Mouse (Mus musculus) thymus, adult 2 months (tissue): ENCODE measurements around the gene Tdgf1. TPM values are rescaled to one million over a fixed set of nuclear protein-coding genes. Genes with fewer than 3 reads are reported as not detected.

Experiments
- DNase-seq: peaks from one replicate; pipeline ENCODE4 v3.0.0; 2021
- H3K27ac ChIP-seq: fragments of 200-500 bp; 2 replicates; pipeline ENCODE4 v1.5.1; 2012; ENCODE audit warnings: low read length, control low read depth; ENCODE audit not compliant: control insufficient read depth, insufficient read depth
- H3K27me3 ChIP-seq: fragments of 200-500 bp; 2 replicates; pipeline ENCODE4 v1.6.1; 2012; ENCODE audit warnings: mild to moderate bottlenecking, low read length, moderate library complexity, mixed read lengths; ENCODE audit not compliant: control insufficient read depth, insufficient read depth
- H3K36me3 ChIP-seq: fragments of 200-500 bp; 2 replicates; pipeline ENCODE4 v1.6.1; 2012; ENCODE audit warnings: mild to moderate bottlenecking, low read length, moderate library complexity; ENCODE audit not compliant: control insufficient read depth, insufficient read depth
- H3K4me1 ChIP-seq: fragments of 200-500 bp; replicated peaks from 2 replicates; pipeline ENCODE4 v1.6.1; 2012; ENCODE audit warnings: low read length; ENCODE audit not compliant: control insufficient read depth, insufficient read depth
- H3K4me3 ChIP-seq: fragments of 200-500 bp; 2 replicates; pipeline ENCODE4 v1.5.1; 2012; ENCODE audit warnings: mild to moderate bottlenecking, low read length, control low read depth, moderate library complexity; ENCODE audit not compliant: control insufficient read depth, insufficient read depth
- CTCF ChIP-seq: fragments of 200-500 bp; IDR thresholded peaks from 2 replicates; pipeline ENCODE4 v1.5.1; 2012; ENCODE audit warnings: mild to moderate bottlenecking, control low read depth, low read length, moderate library complexity, borderline replicate concordance; ENCODE audit not compliant: control insufficient read depth, poor library complexity, insufficient read depth; ENCODE audit errors: extremely low read depth
- POLR2A ChIP-seq: fragments of 200-500 bp; IDR thresholded peaks from 2 replicates; pipeline ENCODE4 v1.6.1; 2012; ENCODE audit warnings: mild to moderate bottlenecking, low read length, control low read depth, moderate library complexity; ENCODE audit not compliant: control insufficient read depth, poor library complexity, insufficient read depth; ENCODE audit errors: extremely low read depth
- WGBS: fragments of 180-500 bp; shearing (Covaris S2); methylation state at CpG from one replicate; pipeline ENCODE4 v1.1.7; 2018; 5-methylcytosine and 5-hydroxymethylcytosine counted together
- polyA plus RNA-seq: library from polyadenylated mRNA; depleted of rRNA; stranded (reverse); fragments of >200 nt; gene quantifications from 2 replicates; pipeline ENCODE4 v1.2.3, GENCODE M21; 2012

Gene Tdgf1
- polyA plus RNA-seq, 1 experiment = 0.47 TPM

- DNase-seq = no peak
- H3K4me1 ChIP-seq = no peaks in the 10 kb centered on the region
- H3K36me3 ChIP-seq = no peaks in the 10 kb centered on the region
- H3K4me3 ChIP-seq = no peak overlapping the region
- 69% methylated on average over 2 of the region's 2 CpGs for WGBS
- TF ChIP-seq POLR2A = no peak
- no peak for TF ChIP-seq CTCF
- no peaks in the 10 kb centered on the region for H3K27me3 ChIP-seq
- H3K27ac ChIP-seq = no peak overlapping the region
These were observed 19.9 kb upstream of the Tdgf1 start for GRCm38 (mm10) chr9:110965910-110966231.

DNA sequence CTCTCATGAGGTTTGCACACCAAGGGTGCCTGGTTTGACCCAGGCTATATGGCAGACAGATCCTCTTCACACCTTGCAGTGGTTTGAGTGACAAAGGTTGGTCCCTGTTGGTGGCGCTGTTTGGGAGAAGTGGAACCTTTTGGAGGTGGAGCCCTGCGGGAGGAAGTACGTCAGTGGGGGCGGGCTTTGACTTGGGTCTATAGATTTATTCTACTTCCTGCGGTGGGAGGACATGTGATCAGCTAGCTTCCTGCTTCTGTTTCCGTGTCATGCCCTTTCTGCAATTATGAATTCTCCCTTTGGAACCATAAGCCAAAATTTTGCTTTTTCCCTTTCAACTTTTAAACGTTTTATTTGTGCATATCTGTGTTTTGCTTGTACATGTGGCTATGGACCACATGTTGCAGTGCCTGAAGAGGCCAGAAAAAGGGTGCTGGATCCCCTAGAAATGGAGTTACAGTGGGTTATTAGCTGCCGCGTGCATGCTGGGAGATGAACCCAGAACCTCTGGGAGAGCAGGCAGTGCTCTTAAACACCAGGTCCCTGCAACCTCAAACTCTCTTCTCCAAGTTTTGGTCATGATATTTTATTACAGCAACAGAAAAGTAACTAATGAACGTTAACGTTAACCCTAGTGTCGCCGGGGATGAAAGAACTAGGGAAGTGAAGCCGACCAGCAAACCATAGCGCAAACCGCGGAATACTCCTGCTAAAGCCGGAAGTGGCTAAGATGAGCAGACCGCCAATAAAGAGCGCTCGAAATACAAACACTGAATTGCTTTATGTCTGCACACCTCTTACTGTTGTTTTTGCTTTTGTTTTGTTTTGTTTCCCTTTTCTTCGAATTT, 19.3 kb upstream of the Tdgf1 start:
- Histone ChIP-seq H3K27ac (no peak overlapping the region), H3K36me3 (no peaks in the 10 kb centered on the region), H3K4me1 (no peaks in the 10 kb centered on the region), H3K27me3 (no peaks in the 10 kb centered on the region), H3K4me3 (no peak overlapping the region)
- WGBS = 94% methylated on average over 22 of the region's 22 CpGs
- TF ChIP-seq POLR2A (no peak), CTCF (no peak)
- DNase-seq = no peak

- H3K27ac ChIP-seq = no peak overlapping the region
- H3K4me3 ChIP-seq = no peak overlapping the region
- H3K4me1 ChIP-seq = no peaks in the 10 kb centered on the region
- no peaks in the 10 kb centered on the region for H3K36me3 ChIP-seq
- no peak for DNase-seq
- H3K27me3 ChIP-seq = no peaks in the 10 kb centered on the region
- 95% methylated on average over 8 of the region's 8 CpGs for WGBS
- TF ChIP-seq CTCF (no peak), POLR2A (no peak)
These were observed 17.7 kb upstream of the Tdgf1 start for GRCm38 (mm10) chr9:110963566-110964115.

DNA sequence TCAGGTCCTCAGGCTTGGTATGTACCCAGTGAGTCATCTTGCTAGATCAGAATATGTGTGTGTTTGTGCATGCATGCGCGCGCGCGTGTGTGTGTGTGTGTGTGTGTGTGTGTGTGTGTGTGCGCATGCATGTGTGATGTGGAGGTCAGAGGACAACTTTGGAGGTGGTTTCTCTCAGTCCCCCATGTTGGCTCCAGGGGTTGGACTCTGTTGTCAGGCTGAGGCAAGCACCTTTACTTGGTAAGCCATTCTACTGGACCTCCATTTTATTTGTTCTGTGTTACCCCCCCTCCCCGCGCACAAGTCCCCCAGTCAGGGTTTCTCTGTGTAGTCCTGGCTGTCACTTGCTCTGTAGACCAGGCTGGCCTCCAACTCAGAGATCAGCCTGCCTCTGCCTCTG, 15.4 kb upstream of the Tdgf1 start:
- TF ChIP-seq POLR2A (no peak), CTCF (no peak)
- no peaks in the 10 kb centered on the region for H3K36me3 ChIP-seq
- H3K27ac ChIP-seq = no peak overlapping the region
- no peaks in the 10 kb centered on the region for H3K27me3 ChIP-seq
- no peaks in the 10 kb centered on the region for H3K4me1 ChIP-seq
- H3K4me3 ChIP-seq = no peak overlapping the region
- 96% methylated on average over 8 of the region's 8 CpGs for WGBS
- no peak for DNase-seq

DNA sequence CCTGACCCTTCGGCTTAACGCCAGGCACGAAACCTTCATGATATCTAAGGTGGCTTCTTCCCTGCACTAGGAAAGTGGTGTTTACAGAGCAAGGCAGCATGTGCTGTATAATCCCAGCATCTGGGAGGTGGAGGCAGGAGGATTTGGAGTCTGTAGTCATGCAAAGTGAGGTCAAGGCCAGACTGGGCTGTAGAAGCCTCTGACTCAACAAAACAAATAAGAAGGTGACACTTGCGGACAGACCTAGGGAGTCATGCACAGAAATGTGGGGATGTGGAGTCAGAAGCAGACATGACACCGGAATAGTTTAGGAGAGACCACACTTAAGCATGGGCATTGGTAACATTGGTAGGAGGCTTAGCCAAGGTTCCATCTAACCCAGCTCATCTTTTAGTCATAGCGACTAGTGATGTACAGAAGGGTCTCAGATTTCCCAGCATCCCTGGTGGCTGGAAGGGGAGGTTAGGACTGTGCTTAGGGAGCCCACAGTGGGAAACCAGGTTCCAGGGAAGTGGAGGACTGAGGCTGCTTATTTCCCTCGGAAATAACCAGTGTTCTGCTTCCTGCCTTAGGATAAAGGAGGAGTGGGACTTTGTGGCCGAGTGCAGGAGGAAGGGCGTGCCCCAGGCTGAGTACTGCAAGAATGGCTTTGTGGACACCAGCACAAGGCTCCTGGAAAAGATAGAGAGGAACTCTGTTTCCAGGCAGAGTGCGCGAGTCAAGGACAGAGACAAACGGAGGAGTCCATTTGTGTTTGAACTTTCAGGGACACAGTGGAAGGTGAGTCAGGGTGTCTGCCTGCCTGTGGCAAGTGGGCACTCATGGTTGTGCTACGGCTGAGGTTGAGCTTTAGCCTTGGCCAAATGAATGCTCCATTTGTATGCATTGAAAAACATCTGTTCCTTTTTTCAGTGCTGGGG, 14.5 kb upstream of the Tdgf1 start:
- no peak for DNase-seq
- Histone ChIP-seq H3K4me1 (no peaks in the 10 kb centered on the region), H3K4me3 (no peak overlapping the region), H3K27me3 (no peaks in the 10 kb centered on the region), H3K36me3 (no peaks in the 10 kb centered on the region), H3K27ac (no peak overlapping the region)
- WGBS = 96% methylated on average over 13 of the region's 13 CpGs
- TF ChIP-seq CTCF = no peak
- no peak for TF ChIP-seq POLR2A

DNA sequence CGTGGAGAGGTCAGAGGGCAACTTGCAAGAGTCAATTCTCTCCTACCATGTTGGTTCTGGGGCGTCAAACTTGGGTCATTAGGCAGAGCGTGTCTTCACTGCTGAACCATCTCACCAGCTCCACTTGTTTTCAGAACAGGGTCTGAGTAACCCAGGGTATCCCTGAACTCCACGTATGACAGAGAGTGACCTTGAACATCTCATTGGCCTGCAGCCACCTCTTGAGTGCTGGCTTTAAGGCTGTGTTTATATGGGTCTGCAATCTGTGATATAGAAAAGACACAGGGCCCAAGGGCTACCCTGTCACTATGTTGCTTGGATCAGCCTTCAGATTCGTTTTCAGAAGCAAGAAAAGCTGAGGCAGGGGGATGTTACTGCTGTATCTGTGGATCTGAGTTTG, 13.7 kb upstream of the Tdgf1 start:
- H3K4me1 ChIP-seq = no peaks in the 10 kb centered on the region
- no peak for DNase-seq
- H3K27me3 ChIP-seq = no peaks in the 10 kb centered on the region
- H3K27ac ChIP-seq = no peak overlapping the region
- WGBS = 90% methylated on average over 5 of the region's 5 CpGs
- no peak overlapping the region for H3K4me3 ChIP-seq
- TF ChIP-seq POLR2A = no peak
- TF ChIP-seq CTCF = no peak
- no peaks in the 10 kb centered on the region for H3K36me3 ChIP-seq
